ENCODE assay signal across 10 mouse cellular contexts in the genomic region with DNA sequence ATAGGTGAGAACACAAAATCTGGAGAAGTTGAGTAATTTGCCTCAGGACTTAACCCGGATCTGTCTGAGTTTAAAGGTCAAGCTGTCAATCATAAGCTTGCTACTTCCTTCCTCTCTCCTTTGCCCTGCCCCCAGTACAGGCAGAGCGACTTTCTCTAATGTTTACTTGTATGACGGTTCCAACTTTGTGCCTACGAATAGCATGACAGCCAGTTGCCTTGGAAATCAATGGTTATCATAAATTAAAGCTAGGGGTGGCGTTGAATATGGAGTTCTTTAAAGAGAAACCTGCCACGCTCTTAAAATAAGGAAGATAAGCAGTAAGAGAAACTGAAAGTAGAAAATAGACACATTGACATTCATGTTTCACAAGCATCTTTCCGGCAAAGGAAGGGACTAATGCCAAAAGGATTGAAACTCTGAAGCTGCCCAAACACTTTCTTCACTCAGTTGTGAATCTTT. TPM values are rescaled to one million over a fixed set of nuclear protein-coding genes. Genes with fewer than 3 reads are reported as not detected.
A peak's percentile ranks its signal among the peaks of the same experiment; 100 is the strongest.
DNase-seq lines count a peak whose midpoint lies in the region; ATAC-seq and TF ChIP-seq lines count a peak whose summit lies in the region.
"Had no signal": no experiment of that assay in that cellular context is flagged by ENCODE, and none has a peak within 500 bp of the region (broad histone marks: within the 10 kb centered on the region; RNA-seq: fewer than 3 reads in every experiment).

No protein-coding gene starts in this region.

- peak overlapping the region; percentile 85 for H3K27ac ChIP-seq in bone marrow macrophage, adult 2 months (ENCODE audit: insufficient read depth, low read depth, low read length)
- peak overlapping the region; percentile 73 for H3K27ac ChIP-seq in kidney, embryonic 15.5 days
- H3K27ac ChIP-seq in midbrain, embryonic 14.5 days (replicated peaks; ENCODE audit: low read depth, low read length) = no peak overlapping the region
- H3K27ac ChIP-seq: neural tube, embryonic 12.5 days had no signal

- no peak for ATAC-seq in kidney, embryonic 15.5 days (replicated peaks; ENCODE audit: low FRiP score)
- peak; percentile 92 for ATAC-seq in megakaryocyte-erythroid progenitor cell, adult 5-6 weeks (replicated peaks; ENCODE audit: low FRiP score, low TSS enrichment, poor library complexity, severe bottlenecking)
- ATAC-seq in midbrain, embryonic 14.5 days (ENCODE audit: low FRiP score, low TSS enrichment) = no peak

- no peaks in the 10 kb centered on the region for H3K27me3 ChIP-seq in kidney, embryonic 15.5 days
- H3K27me3 ChIP-seq in midbrain, embryonic 14.5 days (ENCODE audit: control insufficient read depth, insufficient read depth, low read length) = no peaks in the 10 kb centered on the region
- H3K27me3 ChIP-seq: neural tube, embryonic 12.5 days had no signal

- H3K36me3 ChIP-seq in kidney, embryonic 15.5 days = no peaks in the 10 kb centered on the region
- H3K36me3 ChIP-seq in midbrain, embryonic 14.5 days (ENCODE audit: control insufficient read depth, insufficient read depth, low read length) = no peaks in the 10 kb centered on the region
- H3K36me3 ChIP-seq: neural tube, embryonic 12.5 days had no signal

- WGBS in kidney, embryonic 15.5 days = 43% methylated on average over 7 of the region's 7 CpGs
- WGBS in midbrain, embryonic 14.5 days = 84% methylated on average over 7 of the region's 7 CpGs

- peaks cover 13% of the 10 kb centered on the region for H3K4me1 ChIP-seq in bone marrow macrophage, adult 2 months (ENCODE audit: control insufficient read depth, insufficient read depth, low read length)
- H3K4me1 ChIP-seq in kidney, embryonic 15.5 days = peaks cover 32% of the 10 kb centered on the region
- no peaks in the 10 kb centered on the region for H3K4me1 ChIP-seq in midbrain, embryonic 14.5 days (ENCODE audit: control insufficient read depth, insufficient read depth, low read length)
- H3K4me1 ChIP-seq: neural tube, embryonic 12.5 days had no signal

- H3K4me2 ChIP-seq in kidney, embryonic 15.5 days = peak overlapping the region; percentile 36
- no peak overlapping the region for H3K4me2 ChIP-seq in midbrain, embryonic 14.5 days (ENCODE audit: low read length)
- H3K4me2 ChIP-seq: neural tube, embryonic 12.5 days had no signal

- TF ChIP-seq CTCF in bone marrow macrophage, adult 2 months (IDR thresholded peaks at IDR 0.05; ENCODE audit: low read depth, low read length) = no peak

- no peak overlapping the region for H3K9ac ChIP-seq in kidney, embryonic 15.5 days
- no peak overlapping the region for H3K9ac ChIP-seq in midbrain, embryonic 14.5 days (replicated peaks; ENCODE audit: low read length)
- H3K9ac ChIP-seq: neural tube, embryonic 12.5 days had no signal

- peak; percentile 42 for DNase-seq in adrenal gland, postnatal 10 days
- DNase-seq in adrenal gland, postnatal 4 days (ENCODE audit: low spot score in 2 of 2) = no peak
- DNase-seq in ovary, postnatal 14 days (ENCODE audit: low spot score) = no peak
- no peak for DNase-seq in midbrain, embryonic 14.5 days
- no peak for DNase-seq in cerebellum, postnatal 14 days

- H3K9me3 ChIP-seq in kidney, embryonic 15.5 days (replicated peaks) = no peaks in the 10 kb centered on the region
- H3K9me3 ChIP-seq in midbrain, embryonic 14.5 days (ENCODE audit: control insufficient read depth, low read length) = no peaks in the 10 kb centered on the region
- H3K9me3 ChIP-seq: neural tube, embryonic 12.5 days had no signal

- TF ChIP-seq POLR2A in bone marrow macrophage, adult 2 months (IDR thresholded peaks at IDR 0.05; ENCODE audit: borderline replicate concordance, low read depth, low read length) = no peak

- peak overlapping the region; percentile 63 for H3K4me3 ChIP-seq in bone marrow macrophage, adult 2 months (ENCODE audit: insufficient read depth, low read length)
- peak overlapping the region; percentile 15; the same call in 1 of the 2 replicates for H3K4me3 ChIP-seq in kidney, embryonic 15.5 days (replicated peaks)
- H3K4me3 ChIP-seq in midbrain, embryonic 14.5 days (replicated peaks; ENCODE audit: low read depth, low read length) = no peak overlapping the region
- H3K4me3 ChIP-seq: neural tube, embryonic 12.5 days had no signal

RNA-seq across cellular contexts. Expression of a gene that starts 18.5 kb away (rescaled TPM):
- 100 to 1,000 TPM in 1 of 2 experiments, 10 to 100 TPM in 1; 97.7 to 115 TPM for total RNA-seq in adrenal gland, postnatal 10 days (2021)
- total RNA-seq in adrenal gland, postnatal 4 days (2021) = 100 to 1,000 TPM; 142 to 151 TPM
- 50.8 and 65.0 TPM in 2 replicates for polyA plus RNA-seq in bone marrow macrophage, adult 2 months (2012; ENCODE audit: insufficient read depth, insufficient read length, missing spikeins)
- polyA plus RNA-seq in kidney, embryonic 15.5 days (2015; fragmentation: Nextera tagmentation; extraction: Ambion mirVana) = 69.0 and 77.0 TPM in 2 replicates
- total RNA-seq in megakaryocyte-erythroid progenitor cell, adult 5-6 weeks (2014; fragmentation: Nextera tagmentation) = 87.0 and 108 TPM in 2 replicates
- total RNA-seq in megakaryocyte-erythroid progenitor cell, adult 5-6 weeks (2017) = 117 and 119 TPM in 2 replicates
- 56.4 and 63.5 TPM in 2 replicates for polyA plus RNA-seq in midbrain, embryonic 14.5 days (2014; fragmentation: Nextera tagmentation; extraction: Ambion mirVana)

RNA-seq across cellular contexts. Expression of a gene that starts 39.7 kb away (rescaled TPM):
- total RNA-seq in adrenal gland, postnatal 10 days (2021) = not detected
- total RNA-seq in adrenal gland, postnatal 4 days (2021) = not detected
- polyA plus RNA-seq in bone marrow macrophage, adult 2 months (2012; ENCODE audit: insufficient read depth, insufficient read length, missing spikeins) = not detected in 2 replicates
- not detected in 2 replicates for polyA plus RNA-seq in kidney, embryonic 15.5 days (2015; fragmentation: Nextera tagmentation; extraction: Ambion mirVana)
- not detected in 2 replicates for total RNA-seq in megakaryocyte-erythroid progenitor cell, adult 5-6 weeks (2014; fragmentation: Nextera tagmentation)
- not detected in 2 replicates for total RNA-seq in megakaryocyte-erythroid progenitor cell, adult 5-6 weeks (2017)
- polyA plus RNA-seq in midbrain, embryonic 14.5 days (2014; fragmentation: Nextera tagmentation; extraction: Ambion mirVana) = not detected in 2 replicates
- polyA plus RNA-seq: frontal cortex, adult 2 months; neural tube, embryonic 12.5 days had no signal
